Mouse (Mus musculus) c-Kit-positive CD71-negative TER-119-negative erythroid progenitor cells, embryonic 14.5 days (primary cell): Measurements from ENCODE around the gene Car1.
"Not testable (repeated sequence)": the region's sequence is repeated elsewhere in the genome, so short reads cannot be mapped to it uniquely, and the experiment has no call there.

Source experiments
- DNase-seq: peaks from one replicate; pipeline ENCODE4 v3.0.0-alpha.2; 2013; ENCODE audit warnings: low read depth

Car1 gene

GRCm38 (mm10) chr3:14808211-14808610 is at the start of gene Car1:
TSS of gene Car1 (minus strand) at chr3:14808368.
- no peak for DNase-seq

GRCm38 (mm10) chr3:14857874-14858273 is 49.7 kb upstream of the Car1 start:
- DNase-seq: no peak

DNA sequence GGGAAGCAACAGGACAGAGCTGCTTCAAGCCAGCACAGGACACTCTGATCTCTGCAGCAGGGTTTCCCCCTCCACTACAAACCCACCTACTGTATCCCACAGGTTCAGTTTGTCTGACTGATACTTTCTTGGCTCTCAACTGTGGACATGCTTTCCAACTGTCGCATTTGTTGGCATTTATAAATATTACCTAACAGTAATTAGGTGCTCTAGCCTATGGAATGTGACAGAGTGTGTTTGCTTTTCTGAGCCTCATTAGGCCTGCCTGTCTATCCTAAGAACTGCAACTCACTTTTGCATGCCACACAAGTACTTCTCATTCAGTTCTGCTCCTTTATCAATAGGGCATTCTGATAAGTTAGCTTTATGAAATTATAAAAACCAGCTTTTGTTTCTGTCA is 46.3 kb upstream of the Car1 start:
- DNase-seq: no peak

DNA sequence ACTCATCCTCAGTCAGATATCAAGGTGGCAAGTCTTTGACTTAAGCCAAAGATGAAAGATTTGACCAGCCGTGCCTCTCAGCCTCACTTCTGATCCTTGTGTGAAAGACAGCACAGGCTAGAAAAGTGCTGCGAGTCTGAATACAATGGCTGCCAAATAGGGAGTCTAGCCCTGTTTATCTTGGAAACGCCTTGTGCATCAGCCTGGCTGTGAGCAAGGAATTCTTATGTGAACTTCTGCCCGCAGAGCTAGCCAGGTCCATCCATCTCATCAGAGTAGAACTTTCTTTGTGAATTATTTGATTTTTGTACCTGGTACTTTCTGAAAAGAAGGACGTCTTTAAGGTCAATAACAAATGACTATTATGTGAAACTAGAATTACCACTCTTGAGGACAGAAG is 45.8 kb upstream of the Car1 start:
- DNase-seq: no peak

- no peak for DNase-seq
Measured at GRCm38 (mm10) chr3:14848587-14849254, 40.6 kb upstream of the Car1 start.

GRCm38 (mm10) chr3:14839466-14840118 is 31.4 kb upstream of the Car1 start:
- no peak for DNase-seq

DNA sequence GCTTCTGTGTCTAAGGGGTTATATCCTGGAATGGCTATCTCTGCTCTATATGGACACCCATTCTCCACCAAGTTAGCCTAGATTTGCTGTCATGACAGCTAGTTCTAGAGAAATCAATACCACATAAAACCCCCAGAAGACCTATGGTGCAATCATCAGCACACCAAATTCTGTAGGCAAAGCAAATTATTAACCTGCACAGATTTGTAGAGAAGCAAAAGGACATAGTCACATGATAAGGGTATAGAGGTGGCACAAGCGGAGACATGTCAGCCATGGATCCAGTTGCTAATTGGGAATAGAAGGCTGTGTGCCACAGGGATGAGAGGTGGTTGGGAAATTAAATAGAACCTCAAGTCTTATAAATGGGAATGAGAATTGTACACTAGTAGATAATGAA is 30.8 kb upstream of the Car1 start:
- DNase-seq: no peak

- no peak for DNase-seq
Measured at GRCm38 (mm10) chr3:14832766-14833165, 24.6 kb upstream of the Car1 start.

- no peak for DNase-seq
Measured at GRCm38 (mm10) chr3:14831219-14831835, 23.2 kb upstream of the Car1 start.

DNA sequence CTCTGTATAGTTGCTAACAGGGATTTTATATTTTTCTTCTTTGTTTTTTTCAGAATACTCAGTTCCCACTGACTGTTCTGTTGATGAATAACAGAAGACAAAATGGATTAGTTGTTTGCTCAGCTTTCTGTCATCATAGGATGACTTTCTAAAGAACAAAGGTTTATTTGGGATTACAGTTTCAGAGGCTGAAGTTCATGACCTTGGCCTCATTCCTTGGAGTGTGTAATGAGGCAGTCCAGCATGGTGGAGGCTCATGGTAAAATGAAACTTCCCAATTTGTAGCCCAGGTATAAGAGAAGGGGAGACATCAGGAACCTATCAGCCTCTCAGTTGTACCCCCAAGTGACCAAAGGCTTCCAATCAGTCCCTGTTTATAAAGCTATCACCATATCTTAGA is 20.7 kb upstream of the Car1 start:
- DNase-seq: no peak

- DNase-seq: no peak
Measured at GRCm38 (mm10) chr3:14819844-14820504, 11.8 kb upstream of the Car1 start.

DNA sequence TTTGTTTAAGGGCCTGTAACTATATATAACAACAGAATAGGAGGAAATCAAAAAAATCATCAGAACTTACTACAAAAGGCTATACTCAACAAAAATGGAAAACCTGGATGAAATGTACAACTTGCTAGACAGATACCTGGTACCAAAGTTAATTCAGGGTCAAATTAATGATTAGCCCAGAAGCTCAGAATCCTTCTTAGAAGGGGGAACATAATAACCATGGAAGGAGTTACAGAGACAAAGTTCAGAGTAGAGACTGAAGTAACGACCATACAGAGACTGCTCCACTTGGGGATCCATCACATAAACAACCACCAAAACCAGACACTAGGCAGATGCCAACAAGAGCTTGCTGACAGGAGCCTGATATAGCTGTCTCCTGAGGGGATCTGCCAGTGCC is 7.2 kb upstream of the Car1 start:
- not testable (repeated sequence) for DNase-seq

DNA sequence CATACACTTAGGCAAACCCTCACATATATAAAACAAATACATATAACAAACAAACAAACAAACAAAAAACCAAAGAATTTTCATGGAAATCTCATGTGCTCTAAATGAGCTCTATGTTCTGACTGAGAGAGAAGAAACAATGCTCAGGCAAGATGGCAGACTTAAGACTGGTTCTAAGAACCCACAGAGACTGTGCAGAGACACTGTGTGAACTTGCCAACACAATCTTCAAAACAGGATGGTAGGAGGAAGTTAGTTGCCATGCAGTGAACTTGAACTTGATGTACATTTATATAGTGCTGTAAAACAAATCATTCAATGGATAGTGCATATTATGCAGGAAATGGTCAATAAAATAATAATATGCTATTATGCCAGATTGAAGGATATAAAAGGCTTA is 1.5 kb downstream of the Car1 start:
- no peak for DNase-seq

DNA sequence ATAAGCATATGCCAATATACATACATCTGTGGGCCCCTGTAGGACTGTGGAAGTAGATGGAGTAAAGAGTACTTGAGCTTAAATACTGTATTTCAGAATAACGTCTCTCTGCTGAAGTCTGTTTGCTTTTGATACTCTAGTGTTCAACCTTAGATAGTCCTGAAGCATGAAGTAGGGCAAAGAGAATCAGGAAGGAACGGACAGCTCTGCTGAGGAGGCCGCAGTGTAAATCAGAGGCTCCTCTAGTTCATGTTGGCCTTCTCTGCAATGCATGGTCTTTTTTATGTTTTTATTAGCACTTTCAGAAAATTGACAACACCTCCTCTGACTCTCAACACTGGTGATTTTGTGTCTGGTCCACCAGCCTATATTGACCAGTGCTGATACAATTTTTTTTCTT is 2.2 kb downstream of the Car1 start:
- DNase-seq: no peak

- no peak for DNase-seq
Measured at GRCm38 (mm10) chr3:14804906-14805305, 3.3 kb downstream of the Car1 start.

DNA sequence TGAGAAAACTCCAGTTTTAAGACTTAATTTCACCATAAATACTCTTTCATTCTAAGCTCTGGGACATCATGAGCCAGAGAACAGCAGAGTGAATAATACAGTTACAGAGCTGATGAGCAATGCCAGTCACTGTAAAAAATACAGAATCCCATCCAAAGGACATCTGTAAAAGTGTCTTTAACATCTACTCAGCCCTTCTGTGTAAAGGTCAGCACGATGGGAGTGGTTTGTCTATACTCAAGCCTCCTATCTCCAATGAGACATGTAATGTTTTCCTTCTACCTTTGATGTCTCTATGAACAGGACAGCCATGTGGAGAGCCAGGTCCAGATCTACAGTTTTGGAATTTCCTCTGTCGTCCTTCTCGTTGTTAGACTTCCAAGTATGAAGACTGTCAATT is 11.1 kb downstream of the Car1 start:
- DNase-seq: no peak

- DNase-seq: no peak
Measured at GRCm38 (mm10) chr3:14795292-14796020, 12.7 kb downstream of the Car1 start.

GRCm38 (mm10) chr3:14792032-14792431 is 16.1 kb downstream of the Car1 start:
- no peak for DNase-seq

DNA sequence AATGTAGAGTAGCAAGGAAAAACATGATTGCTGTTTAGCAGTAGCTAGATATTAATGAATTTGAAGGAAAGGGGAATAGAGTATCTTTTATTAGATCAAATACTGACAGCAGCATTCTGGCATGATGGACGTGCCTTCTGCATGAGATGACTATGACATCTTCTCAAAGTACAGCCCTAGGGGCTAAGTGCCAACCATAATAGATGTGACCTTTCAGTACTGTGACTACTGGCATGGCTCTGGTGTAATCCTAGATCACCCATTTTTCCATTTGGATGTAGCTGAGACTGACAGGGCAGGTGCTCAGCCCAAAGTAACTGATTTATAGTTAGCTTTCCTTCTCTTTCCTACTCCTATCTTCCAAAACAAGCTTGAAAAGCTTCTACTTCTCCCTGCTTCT is 20.6 kb downstream of the Car1 start:
- no peak for DNase-seq

DNA sequence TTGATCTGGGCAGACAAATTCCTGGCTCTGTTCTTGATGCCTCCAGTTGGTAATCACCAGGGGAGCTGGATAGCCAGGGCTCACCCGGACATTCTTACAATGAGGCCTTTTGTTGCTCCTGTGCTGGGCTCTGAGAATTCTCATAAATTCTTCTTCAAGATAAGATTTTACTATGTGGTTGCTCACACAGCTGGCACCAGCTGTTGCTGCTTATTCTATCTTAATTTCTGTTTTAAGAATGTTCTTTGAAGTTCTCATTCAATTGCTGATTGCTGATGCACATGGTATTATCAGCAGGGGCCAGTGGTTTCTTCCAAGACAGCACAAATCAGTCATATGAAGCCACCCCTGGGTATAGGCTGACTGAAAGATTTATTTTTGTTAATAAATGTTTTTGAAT is 21.0 kb downstream of the Car1 start:
- no peak for DNase-seq

GRCm38 (mm10) chr3:14786551-14787079 is 21.6 kb downstream of the Car1 start:
- no peak for DNase-seq

GRCm38 (mm10) chr3:14785353-14785752 is 22.8 kb downstream of the Car1 start:
- DNase-seq: no peak
